Comparison of ENCODE assay signal across 8 mouse cellular contexts in the genomic region with DNA sequence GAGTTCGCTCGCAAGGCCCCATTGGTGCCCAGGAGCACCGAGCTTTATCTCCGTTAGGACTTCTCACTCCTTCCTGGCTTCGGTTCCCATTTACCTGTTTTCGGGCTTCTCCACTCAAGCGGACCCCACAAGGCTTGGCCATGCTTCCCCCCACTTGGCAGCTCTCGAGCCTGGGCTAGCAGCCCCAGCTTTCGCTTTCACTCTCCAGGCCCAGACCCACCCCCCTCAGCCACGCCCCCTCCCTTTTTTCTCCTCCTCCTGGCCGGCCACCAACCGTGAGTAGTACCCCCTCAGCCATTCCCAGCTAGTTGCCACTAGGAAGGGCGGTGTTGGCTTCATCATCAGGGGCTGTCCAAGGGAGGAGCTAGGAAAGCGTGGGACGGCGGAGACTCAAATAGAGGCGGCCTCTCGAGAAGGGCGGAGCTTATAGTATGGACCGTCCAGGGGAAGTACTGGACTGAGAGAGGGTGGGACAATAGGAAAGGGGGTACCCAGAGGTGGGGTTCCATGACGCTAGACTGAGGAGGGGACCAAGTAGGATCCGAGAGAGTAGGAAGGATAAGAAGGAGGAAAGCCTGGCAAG. TPM values are rescaled to one million over a fixed set of nuclear protein-coding genes. Genes with fewer than 3 reads are reported as not detected.
DNase-seq lines count a peak whose midpoint lies in the region; ATAC-seq lines count a peak whose summit lies in the region.

Psme2 (minus strand) TSS at position 366 of the 583 bp plus-strand sequence.

- peak; percentile 97 for DNase-seq in adipocyte (ENCODE audit: low spot score)
- DNase-seq in embryo, embryonic 10 days (ENCODE audit: low spot score), result peak; percentile 98
- peak; percentile 88 for DNase-seq in gastrocnemius, postnatal 10 days
- peak; percentile 97 for DNase-seq in induced T-regulatory cell, adult 2 months (ENCODE audit: low read depth)
- DNase-seq in left cerebral cortex, adult 9 months (ENCODE audit: low spot score in 2 of 2), result peak; percentile 90 to 95
- peak; percentile 89 for DNase-seq in right cerebral cortex, postnatal 25 days
- DNase-seq in yolk sac, embryonic 10.5 days (ENCODE audit: low spot score), result peak; percentile 98

- ATAC-seq in megakaryocyte progenitor cell, adult 5-6 weeks (replicated peaks; ENCODE audit: poor library complexity), result peak; percentile 72

RNA-seq across cellular contexts. Expression of gene Psme2, which starts in this region (rescaled TPM):
- 10 to 100 TPM; 74.4 to 85.8 TPM for total RNA-seq in gastrocnemius, postnatal 10 days (2021)
- 374 and 388 TPM in 2 replicates for total RNA-seq in megakaryocyte progenitor cell, adult 5-6 weeks (2015)
- total RNA-seq in megakaryocyte progenitor cell, adult 5-6 weeks (2017), result 269 and 370 TPM in 2 replicates

Comparison
In these comparisons a context has a peak if more than half of its experiments do, and no peak if none do; other contexts are left out.
1. Peak in every context shown above with its lines: DNase-seq and ATAC-seq.